Mouse (Mus musculus): Measurements from ENCODE around the gene Sirt5. TPM values are rescaled to one million over a fixed set of nuclear protein-coding genes. Genes with fewer than 3 reads are reported as not detected.

The Sirt5 gene
- polyA plus RNA-seq, 2 experiments = 2.9 to 4.1 TPM

DNA sequence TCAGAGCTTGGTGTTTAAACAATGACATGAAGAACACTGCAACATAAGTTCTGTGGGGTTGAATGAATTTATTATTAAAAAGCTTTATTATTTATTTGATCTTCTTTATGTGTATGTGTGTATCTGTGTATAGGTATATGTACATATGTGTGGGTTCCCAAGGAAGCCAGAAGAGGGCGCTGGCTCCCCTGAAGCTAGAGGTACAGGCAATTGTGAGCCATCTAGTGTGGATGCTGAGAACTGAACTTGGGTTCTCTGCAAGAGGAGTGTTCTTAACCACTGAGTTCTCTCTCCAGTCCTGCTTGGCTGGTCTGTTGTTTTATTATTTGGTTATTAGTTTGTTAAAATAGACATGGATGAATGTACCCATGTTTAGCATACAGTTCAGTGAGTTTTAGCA, 7.6 kb downstream of the Sirt5 start:
- H3K36me3 ChIP-seq (replicated peaks; ENCODE audit: control insufficient read depth, insufficient read depth, low read depth) = no peaks in the 10 kb centered on the region; the same call in 1 of the 2 replicates
- ATAC-seq (ENCODE audit: insufficient read depth) (no peak), DNase-seq (ENCODE audit: low read depth in 3 of 3, low spot score in 3 of 3) (no peak)
- no peak overlapping the region for H3K4me3 ChIP-seq (ENCODE audit: insufficient read depth in 1 of 2, low read depth in 2 of 2, low read length in 2 of 2)
- no peaks in the 10 kb centered on the region for H3K4me1 ChIP-seq (replicated peaks; ENCODE audit: control insufficient read depth in 2 of 2, insufficient read depth in 2 of 2, low read length in 1 of 2)
- H3K9me3 ChIP-seq (ENCODE audit: control insufficient read depth, low read length) = no peaks in the 10 kb centered on the region; the same call in 1 of the 2 replicates
- H3K4me2 ChIP-seq (ENCODE audit: low read depth) = no peak overlapping the region
- H3K9ac ChIP-seq (replicated peaks) = no peak overlapping the region
- H3K27me3 ChIP-seq (ENCODE audit: control insufficient read depth, insufficient read depth, low read length) = no peaks in the 10 kb centered on the region
- WGBS (ENCODE audit: insufficient replicate concordance) = 52% methylated on average over 1 of the region's 1 CpGs
- no peak overlapping the region for H3K27ac ChIP-seq
- 0 out of 2 replicates have a peak, but pooled peaks have one; percentile 8 for TF ChIP-seq CTCF (IDR thresholded peaks at IDR 0.05; ENCODE audit: low read depth)
- TF ChIP-seq EP300 (IDR thresholded peaks at IDR 0.05; ENCODE audit: low read depth) = no peak

GRCm38 (mm10) chr13:43374205-43374604, 8.9 kb downstream of the Sirt5 start:
- DNase-seq (ENCODE audit: low read depth in 3 of 3, low spot score in 3 of 3) (no peak), ATAC-seq (ENCODE audit: insufficient read depth) (no peak)
- Histone ChIP-seq H3K4me1 (replicated peaks; ENCODE audit: control insufficient read depth in 2 of 2, insufficient read depth in 2 of 2, low read length in 1 of 2) (no peaks in the 10 kb centered on the region), H3K9ac (replicated peaks) (no peak overlapping the region), H3K4me2 (ENCODE audit: low read depth) (no peak overlapping the region), H3K27ac (no peak overlapping the region), H3K4me3 (ENCODE audit: insufficient read depth in 1 of 2, low read depth in 2 of 2, low read length in 2 of 2) (no peak overlapping the region), H3K36me3 (replicated peaks; ENCODE audit: control insufficient read depth, insufficient read depth, low read depth) (no peaks in the 10 kb centered on the region; the same call in 1 of the 2 replicates), H3K27me3 (ENCODE audit: control insufficient read depth, insufficient read depth, low read length) (no peaks in the 10 kb centered on the region), H3K9me3 (ENCODE audit: control insufficient read depth, low read length) (no peaks in the 10 kb centered on the region; the same call in 1 of the 2 replicates)
- TF ChIP-seq CTCF (IDR thresholded peaks at IDR 0.05; ENCODE audit: low read depth) (no peak), EP300 (IDR thresholded peaks at IDR 0.05; ENCODE audit: low read depth) (no peak)
- 68% methylated on average over 10 of the region's 10 CpGs for WGBS (ENCODE audit: insufficient replicate concordance)

DNA sequence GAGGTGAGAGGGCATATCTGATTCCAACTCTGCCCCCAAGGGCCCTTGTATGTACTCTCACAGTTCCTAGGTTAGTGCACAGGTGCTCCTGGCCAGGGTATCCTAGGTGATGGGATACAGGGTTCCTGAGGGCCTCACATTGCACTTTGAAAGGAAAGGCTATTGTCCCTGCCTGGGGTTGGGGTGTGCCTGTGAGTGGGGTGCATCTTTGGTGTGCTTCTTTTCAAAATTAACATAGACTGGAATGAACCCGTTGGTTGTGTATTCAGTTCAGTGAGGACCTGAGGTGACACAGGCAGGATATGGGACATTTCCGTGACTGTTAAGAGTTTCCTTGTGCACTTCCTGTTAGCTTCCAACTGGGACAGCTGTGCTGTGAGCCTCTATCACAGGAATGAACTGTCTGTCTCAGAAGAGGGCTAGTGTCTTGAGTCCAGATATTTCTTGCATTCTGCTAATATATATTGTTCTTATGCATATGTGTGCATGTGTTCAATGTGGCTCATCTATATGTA, 9.7 kb downstream of the Sirt5 start:
- Histone ChIP-seq H3K36me3 (replicated peaks; ENCODE audit: control insufficient read depth, insufficient read depth, low read depth) (no peaks in the 10 kb centered on the region; the same call in 1 of the 2 replicates), H3K9ac (replicated peaks) (no peak overlapping the region), H3K27ac (no peak overlapping the region), H3K27me3 (ENCODE audit: control insufficient read depth, insufficient read depth, low read length) (no peaks in the 10 kb centered on the region), H3K4me3 (ENCODE audit: insufficient read depth in 1 of 2, low read depth in 2 of 2, low read length in 2 of 2) (no peak overlapping the region), H3K4me1 (replicated peaks; ENCODE audit: control insufficient read depth in 2 of 2, insufficient read depth in 2 of 2, low read length in 1 of 2) (no peaks in the 10 kb centered on the region), H3K9me3 (ENCODE audit: control insufficient read depth, low read length) (no peaks in the 10 kb centered on the region; the same call in 1 of the 2 replicates), H3K4me2 (ENCODE audit: low read depth) (no peak overlapping the region)
- ATAC-seq (ENCODE audit: insufficient read depth) = no peak
- WGBS (ENCODE audit: insufficient replicate concordance) = 34% methylated on average over 2 of the region's 2 CpGs
- TF ChIP-seq EP300 (IDR thresholded peaks at IDR 0.05; ENCODE audit: low read depth) (no peak), CTCF (IDR thresholded peaks at IDR 0.05; ENCODE audit: low read depth) (no peak)
- no peak for DNase-seq (ENCODE audit: low read depth in 3 of 3, low spot score in 3 of 3)

GRCm38 (mm10) chr13:43379989-43380388, 14.7 kb downstream of the Sirt5 start:
- ATAC-seq (ENCODE audit: insufficient read depth) = no peak
- H3K9me3 ChIP-seq (ENCODE audit: control insufficient read depth, low read length) = no peaks in the 10 kb centered on the region
- no peaks in the 10 kb centered on the region for H3K36me3 ChIP-seq (replicated peaks; ENCODE audit: control insufficient read depth, insufficient read depth, low read depth)
- H3K9ac ChIP-seq (replicated peaks) = no peak overlapping the region
- no peak for TF ChIP-seq CTCF (IDR thresholded peaks at IDR 0.05; ENCODE audit: low read depth)
- TF ChIP-seq EP300 (IDR thresholded peaks at IDR 0.05; ENCODE audit: low read depth) = no peak
- DNase-seq (ENCODE audit: low read depth in 3 of 3, low spot score in 3 of 3) = no peak
- H3K4me2 ChIP-seq (ENCODE audit: low read depth) = no peak overlapping the region
- H3K27ac ChIP-seq = no peak overlapping the region
- H3K4me1 ChIP-seq (replicated peaks; ENCODE audit: control insufficient read depth in 2 of 2, insufficient read depth in 2 of 2, low read length in 1 of 2) = no peaks in the 10 kb centered on the region
- 66% methylated on average over 3 of the region's 3 CpGs for WGBS (ENCODE audit: insufficient replicate concordance)
- no peaks in the 10 kb centered on the region for H3K27me3 ChIP-seq (ENCODE audit: control insufficient read depth, insufficient read depth, low read length)
- no peak overlapping the region for H3K4me3 ChIP-seq (ENCODE audit: insufficient read depth in 1 of 2, low read depth in 2 of 2, low read length in 2 of 2)

DNA sequence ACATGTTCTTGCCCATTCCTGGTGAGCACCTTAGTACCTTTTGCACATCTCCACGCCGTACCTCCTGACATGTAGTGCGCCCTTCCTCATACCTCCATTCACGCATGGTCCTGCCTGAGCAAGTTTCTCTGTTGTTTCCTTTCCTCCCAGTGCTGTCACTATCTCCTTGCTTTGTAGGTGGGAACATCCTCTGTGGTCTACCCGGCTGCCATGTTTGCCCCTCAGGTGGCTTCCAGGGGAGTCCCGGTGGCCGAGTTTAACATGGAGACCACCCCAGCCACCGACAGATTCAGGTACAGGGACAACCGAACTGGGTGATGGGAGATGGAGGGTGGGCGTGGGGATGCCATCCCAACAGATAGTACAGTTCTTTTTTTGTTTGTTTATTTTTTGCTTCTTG, 20.0 kb downstream of the Sirt5 start:
- Histone ChIP-seq H3K4me3 (ENCODE audit: insufficient read depth in 1 of 2, low read depth in 2 of 2, low read length in 2 of 2) (no peak overlapping the region), H3K27ac (no peak overlapping the region), H3K4me1 (replicated peaks; ENCODE audit: control insufficient read depth in 2 of 2, insufficient read depth in 2 of 2, low read length in 1 of 2) (no peaks in the 10 kb centered on the region), H3K9ac (replicated peaks) (no peak overlapping the region), H3K36me3 (replicated peaks; ENCODE audit: control insufficient read depth, insufficient read depth, low read depth) (no peaks in the 10 kb centered on the region), H3K4me2 (ENCODE audit: low read depth) (no peak overlapping the region), H3K9me3 (ENCODE audit: control insufficient read depth, low read length) (no peaks in the 10 kb centered on the region), H3K27me3 (ENCODE audit: control insufficient read depth, insufficient read depth, low read length) (no peaks in the 10 kb centered on the region)
- ATAC-seq (ENCODE audit: insufficient read depth) (no peak), DNase-seq (ENCODE audit: low read depth in 3 of 3, low spot score in 3 of 3) (no peak)
- WGBS (ENCODE audit: insufficient replicate concordance) = 79% methylated on average over 10 of the region's 10 CpGs
- TF ChIP-seq EP300 (IDR thresholded peaks at IDR 0.05; ENCODE audit: low read depth) (no peak), CTCF (IDR thresholded peaks at IDR 0.05; ENCODE audit: low read depth) (no peak)
